Mouse (Mus musculus) olfactory bulb, adult 2 months (tissue): ENCODE data around the gene Camta1.

Experiments
- CTCF ChIP-seq: fragments of 200-500 bp; IDR thresholded peaks from 2 replicates; pipeline ENCODE4 v1.5.1; 2012; ENCODE audit warnings: low read depth, mild to moderate bottlenecking, low read length, moderate library complexity; ENCODE audit not compliant: insufficient read depth
- POLR2A ChIP-seq: fragments of 200-500 bp; IDR thresholded peaks from 2 replicates; pipeline ENCODE4 v1.6.1; 2012; ENCODE audit warnings: mild to moderate bottlenecking, low read depth, low read length, moderate library complexity; ENCODE audit not compliant: insufficient read depth

GRCm38 (mm10) chr4:151194030-151194714 lies 667.5 kb downstream of the Camta1 start:
- no peak for TF ChIP-seq CTCF
- no peak for TF ChIP-seq POLR2A
